8 mouse cellular contexts compared by ENCODE assay signal in genomic region chr16:22163456-22163851, GRCm38 (mm10). TPM values are rescaled to one million over a fixed set of nuclear protein-coding genes. Genes with fewer than 3 reads are reported as not detected.
DNase-seq lines count a peak whose midpoint lies in the region; ATAC-seq and TF ChIP-seq lines count a peak whose summit lies in the region.

No protein-coding gene starts in this region.

- TF ChIP-seq POLR2A in spleen, adult 2 months (IDR thresholded peaks at IDR 0.05; ENCODE audit: low read depth, low read length), result no peak

- peak; percentile 34 for ATAC-seq in embryonic facial prominence, embryonic 11.5 days (replicated peaks; ENCODE audit: insufficient number of reproducible peaks, low FRiP score, low TSS enrichment, low read depth)
- ATAC-seq in limb, embryonic 12.5 days (ENCODE audit: insufficient number of reproducible peaks, insufficient read depth, low FRiP score, low TSS enrichment, low read depth), result peak; percentile 67
- ATAC-seq in midbrain, embryonic 14.5 days (ENCODE audit: low FRiP score, low TSS enrichment), result peak; percentile 54

- H3K9me3 ChIP-seq in embryonic facial prominence, embryonic 11.5 days (replicated peaks; ENCODE audit: control insufficient read depth, low read length), result no peaks in the 10 kb centered on the region
- no peaks in the 10 kb centered on the region for H3K9me3 ChIP-seq in limb, embryonic 12.5 days
- no peaks in the 10 kb centered on the region for H3K9me3 ChIP-seq in midbrain, embryonic 14.5 days (ENCODE audit: control insufficient read depth, low read length)

- peak overlapping the region; percentile 81 for H3K4me2 ChIP-seq in embryonic facial prominence, embryonic 11.5 days (ENCODE audit: low read depth, low read length)
- peak overlapping the region; percentile 82 for H3K4me2 ChIP-seq in limb, embryonic 12.5 days
- peak overlapping the region; percentile 95 for H3K4me2 ChIP-seq in midbrain, embryonic 14.5 days (ENCODE audit: low read length)

- peak overlapping the region; percentile 99 for H3K9ac ChIP-seq in embryonic facial prominence, embryonic 11.5 days (replicated peaks; ENCODE audit: low read length)
- H3K9ac ChIP-seq in limb, embryonic 12.5 days (replicated peaks), result peak overlapping the region; percentile 98
- H3K9ac ChIP-seq in midbrain, embryonic 14.5 days (replicated peaks; ENCODE audit: low read length), result peak overlapping the region; percentile 81

- DNase-seq in spleen, adult 2 months (ENCODE audit: low read depth in 1 of 2, low spot score in 2 of 2), result no peak
- DNase-seq in spleen, postnatal 10 days (ENCODE audit: low spot score in 2 of 2), result no peak
- peak; percentile 76 for DNase-seq in embryonic facial prominence, embryonic 11.5 days (ENCODE audit: low spot score)
- DNase-seq in heart, postnatal 25 days (ENCODE audit: low spot score), result peak; percentile 7
- DNase-seq in midbrain, embryonic 14.5 days, result peak; percentile 78
- no peak for DNase-seq in B cell, adult 2 months
- DNase-seq in cerebellum, postnatal 36 days, result no peak

- no peak for TF ChIP-seq CTCF in spleen, adult 2 months (IDR thresholded peaks at IDR 0.05; ENCODE audit: extremely low read depth, insufficient read depth, insufficient read length, insufficient replicate concordance)

- peak overlapping the region; percentile 44; the same call in 1 of the 2 replicates for H3K4me3 ChIP-seq in spleen, adult 2 months (ENCODE audit: extremely low read depth, insufficient read depth, insufficient read length)
- H3K4me3 ChIP-seq in embryonic facial prominence, embryonic 11.5 days (ENCODE audit: low read depth, low read length), result peak overlapping the region; percentile 99
- H3K4me3 ChIP-seq in limb, embryonic 12.5 days (replicated peaks), result peak overlapping the region; percentile 97
- peak overlapping the region; percentile 94 for H3K4me3 ChIP-seq in midbrain, embryonic 14.5 days (replicated peaks; ENCODE audit: low read depth, low read length)

- peaks cover 27% of the 10 kb centered on the region for H3K27me3 ChIP-seq in spleen, adult 2 months (ENCODE audit: control insufficient read depth, insufficient read depth, low read length)
- no peaks in the 10 kb centered on the region for H3K27me3 ChIP-seq in embryonic facial prominence, embryonic 11.5 days (ENCODE audit: control insufficient read depth, insufficient read depth, low read length)
- H3K27me3 ChIP-seq in limb, embryonic 12.5 days, result no peaks in the 10 kb centered on the region
- H3K27me3 ChIP-seq in midbrain, embryonic 14.5 days (ENCODE audit: control insufficient read depth, insufficient read depth, low read length), result no peaks in the 10 kb centered on the region

- no peaks in the 10 kb centered on the region for H3K36me3 ChIP-seq in spleen, adult 2 months (ENCODE audit: control insufficient read depth, insufficient read depth, low read length)
- no peaks in the 10 kb centered on the region for H3K36me3 ChIP-seq in embryonic facial prominence, embryonic 11.5 days (replicated peaks; ENCODE audit: control insufficient read depth, insufficient read depth, low read depth, low read length)
- H3K36me3 ChIP-seq in limb, embryonic 12.5 days, result peaks cover 8% of the 10 kb centered on the region
- H3K36me3 ChIP-seq in midbrain, embryonic 14.5 days (ENCODE audit: control insufficient read depth, insufficient read depth, low read length), result no peaks in the 10 kb centered on the region

- no peak overlapping the region for H3K27ac ChIP-seq in spleen, adult 2 months (ENCODE audit: insufficient read depth, low read length)
- H3K27ac ChIP-seq in embryonic facial prominence, embryonic 11.5 days (replicated peaks; ENCODE audit: low read depth, low read length), result peak overlapping the region; percentile 92
- H3K27ac ChIP-seq in limb, embryonic 12.5 days, result peak overlapping the region; percentile 96
- peak overlapping the region; percentile 81 for H3K27ac ChIP-seq in midbrain, embryonic 14.5 days (replicated peaks; ENCODE audit: low read depth, low read length)

- intact Hi-C loops in heart, postnatal 25 days (cut with DNase I), result loop anchor here (5.0 kb wide), 2 partner anchors 56 to 99 kb away; no protein-coding TSS in a partner anchor

- WGBS in spleen, adult 2 months, result 5% methylated on average over 27 of the region's 27 CpGs
- under 1% methylated on average over 27 of the region's 27 CpGs for WGBS in embryonic facial prominence, embryonic 11.5 days
- under 1% methylated on average over 27 of the region's 27 CpGs for WGBS in limb, embryonic 12.5 days
- WGBS in midbrain, embryonic 14.5 days, result under 1% methylated on average over 27 of the region's 27 CpGs

- H3K4me1 ChIP-seq in spleen, adult 2 months (ENCODE audit: control insufficient read depth, insufficient read depth, insufficient read length), result peaks cover 7% of the 10 kb centered on the region; the same call in 1 of the 2 replicates
- no peaks in the 10 kb centered on the region for H3K4me1 ChIP-seq in embryonic facial prominence, embryonic 11.5 days (ENCODE audit: control insufficient read depth, insufficient read depth, low read length)
- H3K4me1 ChIP-seq in limb, embryonic 12.5 days (replicated peaks), result peaks cover 22% of the 10 kb centered on the region
- peaks cover 17% of the 10 kb centered on the region for H3K4me1 ChIP-seq in midbrain, embryonic 14.5 days (ENCODE audit: control insufficient read depth, insufficient read depth, low read length)

RNA-seq across cellular contexts. Expression of gene Igf2bp2, which starts 0.4 kb away (rescaled TPM):
- polyA plus RNA-seq in spleen, adult 2 months (2012; rRNA removed), result 0.28 and 0.63 TPM in 2 replicates
- 144 and 149 TPM in 2 replicates for polyA plus RNA-seq in embryonic facial prominence, embryonic 11.5 days (2014; fragmentation: Nextera tagmentation; extraction: Ambion mirVana)
- 1 to 10 TPM; 5.1 to 9.7 TPM for total RNA-seq in heart, postnatal 25 days (2021)
- polyA plus RNA-seq in limb, embryonic 12.5 days (2016; fragmentation: Nextera tagmentation; extraction: Ambion mirVana), result 144 and 157 TPM in 2 replicates
- 11.8 and 20.2 TPM in 2 replicates for polyA plus RNA-seq in midbrain, embryonic 14.5 days (2014; fragmentation: Nextera tagmentation; extraction: Ambion mirVana)

Comparison
In these comparisons a context has a peak if more than half of its experiments do, and no peak if none do; other contexts are left out.
1. DNase-seq: peak in embryonic facial prominence, embryonic 11.5 days (single experiment), heart, postnatal 25 days (single experiment) and midbrain, embryonic 14.5 days (single experiment); none in spleen, adult 2 months (0 of 2), spleen, postnatal 10 days (0 of 2), B cell, adult 2 months (0 of 2) and cerebellum, postnatal 36 days (0 of 2).
2. H3K4me3 ChIP-seq: peak in every context shown above with its lines; median percentile 99 in embryonic facial prominence, embryonic 11.5 days; 97 in limb, embryonic 12.5 days; 94 in midbrain, embryonic 14.5 days; 44 in spleen, adult 2 months.
3. Peak in every context shown above with its lines, with median percentiles within 50 percentile points of each other: ATAC-seq, H3K4me2 ChIP-seq and H3K9ac ChIP-seq.